Mouse (Mus musculus): ENCODE data around the gene Usp16. TPM values are rescaled to one million over a fixed set of nuclear protein-coding genes. Genes with fewer than 3 reads are reported as not detected.

The Usp16 gene
- 10 to 100 TPM; 48.5 to 53.9 TPM for total RNA-seq (2021)

- peak; percentile 87 to 95 for DNase-seq (ENCODE audit: extremely low spot score in 1 of 2, low spot score in 2 of 2)
- intact Hi-C loops (cut with DNase I), result no loop called here
These were observed at the start of gene Usp16 for GRCm38 (mm10) chr16:87454419-87455179. TSS of gene Usp16 (plus strand) at chr16:87454703.

- DNase-seq (ENCODE audit: extremely low spot score in 1 of 2, low spot score in 2 of 2), result peak in 1 of 2 experiments; percentile 40
- intact Hi-C loops (cut with DNase I), result no loop called here
These were observed 49.5 kb upstream of the Usp16 start for GRCm38 (mm10) chr16:87405001-87405400.

GRCm38 (mm10) chr16:87420662-87421061, 33.8 kb upstream of the Usp16 start:
- intact Hi-C loops (cut with DNase I), result loop anchor here (5.0 kb wide), 1 partner anchor 62 kb away; no protein-coding TSS in a partner anchor
- no peak for DNase-seq (ENCODE audit: extremely low spot score in 1 of 2, low spot score in 2 of 2)

GRCm38 (mm10) chr16:87427516-87427915, 27.0 kb upstream of the Usp16 start:
- DNase-seq (ENCODE audit: extremely low spot score in 1 of 2, low spot score in 2 of 2), result no peak
- intact Hi-C loops (cut with DNase I), result no loop called here

- peak; percentile 98 to 99 for DNase-seq (ENCODE audit: extremely low spot score in 1 of 2, low spot score in 2 of 2)
- intact Hi-C loops (cut with DNase I), result no loop called here
These were observed 22.3 kb upstream of the Usp16 start, which contains the start of gene Ltn1 for GRCm38 (mm10) chr16:87432033-87432814. TSS of gene Ltn1 (minus strand) at chr16:87432612.

GRCm38 (mm10) chr16:87434266-87434665, 20.2 kb upstream of the Usp16 start:
- DNase-seq (ENCODE audit: extremely low spot score in 1 of 2, low spot score in 2 of 2), result no peak
- intact Hi-C loops (cut with DNase I), result no loop called here

- intact Hi-C loops (cut with DNase I), result no loop called here
- DNase-seq (ENCODE audit: extremely low spot score in 1 of 2, low spot score in 2 of 2), result no peak
These were observed 19.6 kb upstream of the Usp16 start for GRCm38 (mm10) chr16:87434946-87435345.

- no peak for DNase-seq (ENCODE audit: extremely low spot score in 1 of 2, low spot score in 2 of 2)
- intact Hi-C loops (cut with DNase I), result no loop called here
These were observed 18.9 kb upstream of the Usp16 start for GRCm38 (mm10) chr16:87435411-87436205.

- intact Hi-C loops (cut with DNase I), result no loop called here
These were observed 17.4 kb upstream of the Usp16 start for GRCm38 (mm10) chr16:87437096-87437495.

GRCm38 (mm10) chr16:87438697-87439096, 15.8 kb upstream of the Usp16 start:
- intact Hi-C loops (cut with DNase I), result no loop called here
- DNase-seq (ENCODE audit: extremely low spot score in 1 of 2, low spot score in 2 of 2), result no peak

More at GRCm38 (mm10) chr16:87437096-87437495, 17.4 kb upstream of the Usp16 start:
- DNase-seq (ENCODE audit: extremely low spot score in 1 of 2, low spot score in 2 of 2), result no peak

- intact Hi-C loops (cut with DNase I), result no loop called here
- peak; percentile 90 to 97 for DNase-seq (ENCODE audit: extremely low spot score in 1 of 2, low spot score in 2 of 2)
These were observed 14.3 kb upstream of the Usp16 start, which contains the start of gene Rwdd2b for GRCm38 (mm10) chr16:87440184-87440686. TSS of gene Rwdd2b (minus strand) at chr16:87440573.

GRCm38 (mm10) chr16:87441089-87441488, 13.4 kb upstream of the Usp16 start:
- no peak for DNase-seq (ENCODE audit: extremely low spot score in 1 of 2, low spot score in 2 of 2)
- intact Hi-C loops (cut with DNase I), result no loop called here

GRCm38 (mm10) chr16:87442291-87442690, 12.2 kb upstream of the Usp16 start:
- intact Hi-C loops (cut with DNase I), result no loop called here
- no peak for DNase-seq (ENCODE audit: extremely low spot score in 1 of 2, low spot score in 2 of 2)

- intact Hi-C loops (cut with DNase I), result no loop called here
- no peak for DNase-seq (ENCODE audit: extremely low spot score in 1 of 2, low spot score in 2 of 2)
These were observed 11.3 kb upstream of the Usp16 start for GRCm38 (mm10) chr16:87443245-87443644.

GRCm38 (mm10) chr16:87444071-87444470, 10.4 kb upstream of the Usp16 start:
- DNase-seq (ENCODE audit: extremely low spot score in 1 of 2, low spot score in 2 of 2), result no peak
- intact Hi-C loops (cut with DNase I), result no loop called here

- DNase-seq (ENCODE audit: extremely low spot score in 1 of 2, low spot score in 2 of 2), result no peak
- intact Hi-C loops (cut with DNase I), result no loop called here
These were observed 9.4 kb upstream of the Usp16 start for GRCm38 (mm10) chr16:87445110-87445509.

GRCm38 (mm10) chr16:87445528-87445927, 9.0 kb upstream of the Usp16 start:
- intact Hi-C loops (cut with DNase I), result no loop called here
- DNase-seq (ENCODE audit: extremely low spot score in 1 of 2, low spot score in 2 of 2), result no peak

- no peak for DNase-seq (ENCODE audit: extremely low spot score in 1 of 2, low spot score in 2 of 2)
- intact Hi-C loops (cut with DNase I), result no loop called here
These were observed 1.3 kb upstream of the Usp16 start for GRCm38 (mm10) chr16:87453226-87453625.

GRCm38 (mm10) chr16:87455180-87455611, 693 bp downstream of the Usp16 start:
- DNase-seq (ENCODE audit: extremely low spot score in 1 of 2, low spot score in 2 of 2), result no peak
- intact Hi-C loops (cut with DNase I), result no loop called here

Data from left cerebral cortex, postnatal 10 days (tissue).